Mouse (Mus musculus) left cerebral cortex, postnatal 14 days (tissue): ENCODE data around the gene Ugt1a10. TPM values are rescaled to one million over a fixed set of nuclear protein-coding genes. Genes with fewer than 3 reads are reported as not detected.
"Not testable (repeated sequence)": the region's sequence is repeated elsewhere in the genome, so short reads cannot be mapped to it uniquely, and the experiment has no call there.

Experiments used
- DNase-seq, 2 experiments: peaks; one replicate each; pipeline ENCODE4 v3.0.0; 2021 to 2022; ENCODE audit warnings: low spot score in 2 of 2, mixed read lengths in 1 of 2
- intact Hi-C: fragments of 180-260 bp; cut with DNase I; formaldehyde crosslinking; loops from one replicate; pipeline ENCODE4 v1.15.1; 2025
- total RNA-seq, 2 experiments: library from RNA; stranded (reverse); gene quantifications; 2 replicates each; pipeline ENCODE4 v1.2.3; 2021

The Ugt1a10 gene
- total RNA-seq, 2 experiments from 2014 or later, result not detected

GRCm38 (mm10) chr1:88224029-88224776, 169.0 kb downstream of the Ugt1a10 start:
- intact Hi-C loops, result no loop called here
- no peak for DNase-seq

GRCm38 (mm10) chr1:88225301-88225700, 170.1 kb downstream of the Ugt1a10 start:
- DNase-seq, intact Hi-C loops: not testable (repeated sequence)

- no peak for DNase-seq
- intact Hi-C loops, result no loop called here
These were observed 170.6 kb downstream of the Ugt1a10 start for GRCm38 (mm10) chr1:88225741-88226140.

- intact Hi-C loops, result no loop called here
- no peak for DNase-seq
These were observed 171.6 kb downstream of the Ugt1a10 start, which contains the start of gene Mroh2a for GRCm38 (mm10) chr1:88226670-88227379. TSS of gene Mroh2a (plus strand) at chr1:88226986.

- no peak for DNase-seq
- intact Hi-C loops, result no loop called here
These were observed 172.3 kb downstream of the Ugt1a10 start for GRCm38 (mm10) chr1:88227482-88227881.

- DNase-seq, result no peak
- intact Hi-C loops, result no loop called here
These were observed 172.9 kb downstream of the Ugt1a10 start for GRCm38 (mm10) chr1:88228121-88228520.

- DNase-seq, result no peak
- intact Hi-C loops, result no loop called here
These were observed 174.4 kb downstream of the Ugt1a10 start for GRCm38 (mm10) chr1:88229566-88229965.

GRCm38 (mm10) chr1:88229986-88230385, 174.8 kb downstream of the Ugt1a10 start:
- intact Hi-C loops, result no loop called here
- no peak for DNase-seq

- intact Hi-C loops, result no loop called here
- no peak for DNase-seq
These were observed 175.2 kb downstream of the Ugt1a10 start for GRCm38 (mm10) chr1:88230421-88230820.

GRCm38 (mm10) chr1:88230981-88231802, 176.0 kb downstream of the Ugt1a10 start:
- DNase-seq, result no peak
- intact Hi-C loops, result no loop called here

- DNase-seq, result no peak
- intact Hi-C loops, result no loop called here
These were observed 176.8 kb downstream of the Ugt1a10 start for GRCm38 (mm10) chr1:88231803-88232499.

- intact Hi-C loops, result no loop called here
- no peak for DNase-seq
These were observed 177.6 kb downstream of the Ugt1a10 start for GRCm38 (mm10) chr1:88232664-88233380.

- DNase-seq, result no peak
- intact Hi-C loops, result no loop called here
These were observed 178.4 kb downstream of the Ugt1a10 start for GRCm38 (mm10) chr1:88233421-88234247.

- intact Hi-C loops, result no loop called here
- DNase-seq, result no peak
These were observed 179.0 kb downstream of the Ugt1a10 start for GRCm38 (mm10) chr1:88234248-88234610.

- intact Hi-C loops, result no loop called here
- no peak for DNase-seq
These were observed 179.5 kb downstream of the Ugt1a10 start for GRCm38 (mm10) chr1:88234646-88235045.

- intact Hi-C loops, result no loop called here
- DNase-seq, result no peak
These were observed 180.1 kb downstream of the Ugt1a10 start for GRCm38 (mm10) chr1:88235046-88235893.

GRCm38 (mm10) chr1:88235894-88236415, 180.8 kb downstream of the Ugt1a10 start:
- no peak for DNase-seq
- intact Hi-C loops, result no loop called here
